Mouse (Mus musculus) spleen, adult 2 months (tissue): ENCODE data around the gene Spa17. TPM values are rescaled to one million over a fixed set of nuclear protein-coding genes. Genes with fewer than 3 reads are reported as not detected.

Source experiments
- DNase-seq, 2 experiments: peaks; one replicate each; pipeline versions ENCODE4 v3.0.0 to v3.0.0-alpha.2; 2012 to 2021; ENCODE audit warnings: low spot score in 2 of 2, low read depth in 1 of 2
- H3K27ac ChIP-seq: fragments of 200-500 bp; 2 replicates; pipeline ENCODE4 v1.5.1; 2012; ENCODE audit warnings: low read length, inconsistent platforms; ENCODE audit not compliant: insufficient read depth
- H3K27me3 ChIP-seq: fragments of 200-500 bp; 2 replicates; pipeline ENCODE4 v1.6.1; 2012; ENCODE audit warnings: mild to moderate bottlenecking, moderate library complexity, low read length, inconsistent platforms; ENCODE audit not compliant: control insufficient read depth, insufficient read depth
- H3K36me3 ChIP-seq: fragments of 200-500 bp; 2 replicates; pipeline ENCODE4 v1.6.1; 2012; ENCODE audit warnings: mild to moderate bottlenecking, low read length, inconsistent platforms; ENCODE audit not compliant: control insufficient read depth, insufficient read depth
- H3K4me1 ChIP-seq: fragments of 200-500 bp; 2 replicates; pipeline ENCODE4 v1.6.1; 2011; ENCODE audit warnings: inconsistent platforms; ENCODE audit not compliant: control insufficient read depth, insufficient read depth, insufficient read length
- H3K4me3 ChIP-seq: fragments of 200-500 bp; 2 replicates; pipeline ENCODE4 v1.5.1; 2011; ENCODE audit warnings: mild to moderate bottlenecking, inconsistent platforms; ENCODE audit not compliant: insufficient read depth, insufficient read length; ENCODE audit errors: extremely low read depth
- CTCF ChIP-seq: fragments of 200-500 bp; IDR thresholded peaks from 2 replicates; pipeline ENCODE4 v1.5.1; 2011; ENCODE audit warnings: mild to moderate bottlenecking, inconsistent platforms; ENCODE audit not compliant: insufficient read depth, insufficient read length, insufficient replicate concordance; ENCODE audit errors: extremely low read depth
- POLR2A ChIP-seq: fragments of 200-500 bp; IDR thresholded peaks from 2 replicates; pipeline ENCODE4 v1.6.1; 2011; ENCODE audit warnings: low read depth, low read length, inconsistent platforms
- WGBS: fragments of 180-500 bp; shearing (Covaris S2); methylation state at CpG from one replicate; pipeline ENCODE4 v1.1.7; 2018; 5-methylcytosine and 5-hydroxymethylcytosine counted together
- polyA plus RNA-seq: library from polyadenylated mRNA; depleted of rRNA; stranded (reverse); fragments of >200 nt; gene quantifications from 2 replicates; pipeline ENCODE4 v1.2.3, GENCODE M21; 2012

Spa17 gene
- polyA plus RNA-seq, 1 experiment: 0.21 TPM

GRCm38 (mm10) chr9:37632305-37632704 is 18.8 kb upstream of the Spa17 start:
- Histone ChIP-seq H3K4me1 (no peaks in the 10 kb centered on the region), H3K4me3 (no peak overlapping the region), H3K27me3 (no peaks in the 10 kb centered on the region), H3K27ac (no peak overlapping the region), H3K36me3 (no peaks in the 10 kb centered on the region; the same call in 1 of the 2 replicates)
- 92% methylated on average over 2 of the region's 2 CpGs for WGBS
- DNase-seq: no peak
- TF ChIP-seq POLR2A (no peak), CTCF (no peak)

- no peak for DNase-seq
- WGBS: 67% methylated on average over 2 of the region's 2 CpGs
- Histone ChIP-seq H3K27me3 (no peaks in the 10 kb centered on the region), H3K27ac (no peak overlapping the region), H3K4me1 (peaks cover 4% of the 10 kb centered on the region; the same call in 1 of the 2 replicates), H3K36me3 (peaks cover 2% of the 10 kb centered on the region), H3K4me3 (no peak overlapping the region)
- TF ChIP-seq POLR2A (no peak), CTCF (no peak)
Measured at GRCm38 (mm10) chr9:37629941-37630340, 16.4 kb upstream of the Spa17 start.

- Histone ChIP-seq H3K4me1 (peaks cover 4% of the 10 kb centered on the region; the same call in 1 of the 2 replicates), H3K36me3 (peaks cover 3% of the 10 kb centered on the region), H3K27ac (no peak overlapping the region), H3K4me3 (no peak overlapping the region), H3K27me3 (no peaks in the 10 kb centered on the region)
- WGBS: 92% methylated on average over 4 of the region's 4 CpGs
- DNase-seq: no peak
- TF ChIP-seq POLR2A (no peak), CTCF (no peak)
Measured at GRCm38 (mm10) chr9:37628581-37628980, 15.1 kb upstream of the Spa17 start.

- Histone ChIP-seq H3K36me3 (peaks cover 5% of the 10 kb centered on the region), H3K27ac (no peak overlapping the region), H3K27me3 (no peaks in the 10 kb centered on the region), H3K4me3 (no peak overlapping the region), H3K4me1 (peaks cover 4% of the 10 kb centered on the region; the same call in 1 of the 2 replicates)
- WGBS: 96% methylated on average over 1 of the region's 1 CpGs
- TF ChIP-seq POLR2A: no peak
- no peak for TF ChIP-seq CTCF
- no peak for DNase-seq
Measured at GRCm38 (mm10) chr9:37627263-37627662, 13.7 kb upstream of the Spa17 start.

GRCm38 (mm10) chr9:37626103-37626567 is 12.6 kb upstream of the Spa17 start:
- peaks cover 5% of the 10 kb centered on the region for H3K36me3 ChIP-seq
- H3K4me1 ChIP-seq: peaks cover 4% of the 10 kb centered on the region; the same call in 1 of the 2 replicates
- H3K27me3 ChIP-seq: no peaks in the 10 kb centered on the region
- TF ChIP-seq POLR2A (no peak), CTCF (no peak)
- 53% methylated on average over 3 of the region's 3 CpGs for WGBS
- no peak overlapping the region for H3K27ac ChIP-seq
- H3K4me3 ChIP-seq: no peak overlapping the region
- DNase-seq: no peak

GRCm38 (mm10) chr9:37625641-37626040 is 12.1 kb upstream of the Spa17 start:
- WGBS: 92% methylated on average over 7 of the region's 7 CpGs
- H3K27me3 ChIP-seq: no peaks in the 10 kb centered on the region
- no peak overlapping the region for H3K27ac ChIP-seq
- no peak for DNase-seq
- no peak overlapping the region for H3K4me3 ChIP-seq
- peaks cover 4% of the 10 kb centered on the region; the same call in 1 of the 2 replicates for H3K4me1 ChIP-seq
- H3K36me3 ChIP-seq: peaks cover 5% of the 10 kb centered on the region
- TF ChIP-seq POLR2A (no peak), CTCF (no peak)

GRCm38 (mm10) chr9:37625129-37625528 is 11.6 kb upstream of the Spa17 start:
- 54% methylated on average over 3 of the region's 3 CpGs for WGBS

More at GRCm38 (mm10) chr9:37625129-37625528, 11.6 kb upstream of the Spa17 start:
- TF ChIP-seq POLR2A (no peak), CTCF (no peak)
- Histone ChIP-seq H3K36me3 (peaks cover 5% of the 10 kb centered on the region), H3K27me3 (no peaks in the 10 kb centered on the region), H3K4me3 (no peak overlapping the region), H3K4me1 (peaks cover 4% of the 10 kb centered on the region; the same call in 1 of the 2 replicates), H3K27ac (no peak overlapping the region)
- no peak for DNase-seq
